Mouse (Mus musculus) thymus, adult 2 months (tissue): ENCODE measurements at regions not wholly inside any gene's neighbourhood (a gene's known extent, or its start where the extent isn't known, plus 50 kb on each side); places are given as distances from the start of the nearest gene placed in this dataset.
A peak's percentile ranks its signal among the peaks of the same experiment; 100 is the strongest.

Experiments
- DNase-seq: peaks from one replicate; pipeline ENCODE4 v3.0.0; 2021
- H3K27ac ChIP-seq: fragments of 200-500 bp; 2 replicates; pipeline ENCODE4 v1.5.1; 2012; ENCODE audit warnings: low read length, control low read depth; ENCODE audit not compliant: control insufficient read depth, insufficient read depth
- H3K27me3 ChIP-seq: fragments of 200-500 bp; 2 replicates; pipeline ENCODE4 v1.6.1; 2012; ENCODE audit warnings: mild to moderate bottlenecking, low read length, moderate library complexity, mixed read lengths; ENCODE audit not compliant: control insufficient read depth, insufficient read depth
- H3K36me3 ChIP-seq: fragments of 200-500 bp; 2 replicates; pipeline ENCODE4 v1.6.1; 2012; ENCODE audit warnings: mild to moderate bottlenecking, low read length, moderate library complexity; ENCODE audit not compliant: control insufficient read depth, insufficient read depth
- H3K4me1 ChIP-seq: fragments of 200-500 bp; replicated peaks from 2 replicates; pipeline ENCODE4 v1.6.1; 2012; ENCODE audit warnings: low read length; ENCODE audit not compliant: control insufficient read depth, insufficient read depth
- H3K4me3 ChIP-seq: fragments of 200-500 bp; 2 replicates; pipeline ENCODE4 v1.5.1; 2012; ENCODE audit warnings: mild to moderate bottlenecking, low read length, control low read depth, moderate library complexity; ENCODE audit not compliant: control insufficient read depth, insufficient read depth
- CTCF ChIP-seq: fragments of 200-500 bp; IDR thresholded peaks from 2 replicates; pipeline ENCODE4 v1.5.1; 2012; ENCODE audit warnings: mild to moderate bottlenecking, control low read depth, low read length, moderate library complexity, borderline replicate concordance; ENCODE audit not compliant: control insufficient read depth, poor library complexity, insufficient read depth; ENCODE audit errors: extremely low read depth
- POLR2A ChIP-seq: fragments of 200-500 bp; IDR thresholded peaks from 2 replicates; pipeline ENCODE4 v1.6.1; 2012; ENCODE audit warnings: mild to moderate bottlenecking, low read length, control low read depth, moderate library complexity; ENCODE audit not compliant: control insufficient read depth, poor library complexity, insufficient read depth; ENCODE audit errors: extremely low read depth
- WGBS: fragments of 180-500 bp; shearing (Covaris S2); methylation state at CpG from one replicate; pipeline ENCODE4 v1.1.7; 2018; 5-methylcytosine and 5-hydroxymethylcytosine counted together

DNA sequence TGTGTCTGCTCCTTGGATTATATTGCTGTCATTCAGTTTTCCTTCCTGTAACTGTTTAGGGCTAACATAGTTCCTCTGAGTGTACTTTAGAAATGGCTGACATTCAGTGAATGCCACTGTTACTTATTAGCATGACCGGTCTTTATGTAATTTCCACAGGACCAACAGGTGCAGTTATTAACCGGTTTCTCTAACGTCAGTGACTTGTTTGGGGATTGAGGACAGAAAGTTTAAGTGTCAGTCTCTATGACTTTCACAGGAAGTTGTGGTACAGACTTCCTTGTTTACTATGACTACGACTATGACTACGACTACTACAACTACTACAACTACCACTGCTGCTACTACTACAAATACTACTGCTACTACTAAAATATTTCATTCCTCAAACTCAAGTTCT lies 170.4 kb upstream of the Ptger4 start:
- Histone ChIP-seq H3K4me3 (no peak overlapping the region), H3K4me1 (no peaks in the 10 kb centered on the region), H3K27ac (no peak overlapping the region), H3K36me3 (no peaks in the 10 kb centered on the region), H3K27me3 (no peaks in the 10 kb centered on the region)
- DNase-seq, result no peak
- TF ChIP-seq CTCF, result no peak
- no peak for TF ChIP-seq POLR2A
- WGBS, result 24% methylated on average over 5 of the region's 5 CpGs

DNA sequence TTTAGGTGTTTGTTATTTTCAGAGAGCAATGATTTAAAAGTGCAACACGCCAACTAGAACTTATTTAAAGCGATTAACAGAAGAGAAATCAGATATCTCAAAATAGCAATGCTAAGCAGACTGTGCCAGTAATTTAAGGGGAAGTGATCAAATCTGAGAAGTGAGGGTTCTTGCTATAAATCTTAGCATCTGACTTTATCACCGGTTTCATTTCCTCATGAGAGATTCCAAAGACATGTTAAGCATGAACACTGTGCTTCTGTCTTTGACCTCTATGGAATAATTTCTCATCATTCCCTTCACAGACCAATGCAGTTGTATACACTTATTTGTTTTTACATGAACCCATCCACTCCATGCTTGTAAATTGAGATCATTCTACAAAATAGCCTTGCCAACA lies 172.0 kb upstream of the Ptger4 start:
- H3K27ac ChIP-seq, result no peak overlapping the region
- DNase-seq, result no peak
- H3K27me3 ChIP-seq, result no peaks in the 10 kb centered on the region
- no peak overlapping the region for H3K4me3 ChIP-seq
- 44% methylated on average over 3 of the region's 3 CpGs for WGBS
- no peaks in the 10 kb centered on the region for H3K4me1 ChIP-seq
- TF ChIP-seq CTCF (no peak), POLR2A (no peak)
- H3K36me3 ChIP-seq, result no peaks in the 10 kb centered on the region

DNA sequence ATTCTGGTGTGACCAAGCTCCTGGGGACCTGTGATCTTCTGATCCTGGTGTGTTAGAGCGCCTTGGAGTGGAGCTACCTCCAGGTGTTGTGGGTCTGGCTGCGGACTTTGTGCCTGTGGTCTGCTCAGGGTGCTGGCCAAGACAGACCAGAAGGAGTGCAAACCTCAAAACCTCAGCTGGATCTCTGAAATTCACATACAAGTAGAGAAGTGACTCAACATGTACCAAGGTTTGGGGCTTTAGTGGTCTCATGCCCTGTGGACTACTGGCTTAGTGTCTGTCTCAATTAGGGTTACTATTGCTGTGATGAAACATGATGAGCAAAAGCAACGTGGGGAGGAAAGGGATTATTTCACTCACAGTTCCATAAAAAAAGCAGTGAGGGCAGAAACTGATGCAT lies 182.7 kb upstream of the Ptger4 start:
- TF ChIP-seq CTCF (no peak), POLR2A (no peak)
- Histone ChIP-seq H3K4me3 (no peak overlapping the region), H3K27me3 (no peaks in the 10 kb centered on the region), H3K36me3 (no peaks in the 10 kb centered on the region), H3K27ac (no peak overlapping the region), H3K4me1 (no peaks in the 10 kb centered on the region)
- DNase-seq, result no peak
- WGBS, result 34% methylated on average over 3 of the region's 3 CpGs

GRCm38 (mm10) chr15:5427319-5428048 lies 183.5 kb upstream of the Ptger4 start:
- Histone ChIP-seq H3K4me1 (no peaks in the 10 kb centered on the region), H3K27me3 (no peaks in the 10 kb centered on the region), H3K27ac (no peak overlapping the region), H3K4me3 (no peak overlapping the region), H3K36me3 (no peaks in the 10 kb centered on the region)
- TF ChIP-seq CTCF (no peak), POLR2A (no peak)
- WGBS, result 97% methylated on average over 7 of the region's 7 CpGs
- DNase-seq, result no peak

DNA sequence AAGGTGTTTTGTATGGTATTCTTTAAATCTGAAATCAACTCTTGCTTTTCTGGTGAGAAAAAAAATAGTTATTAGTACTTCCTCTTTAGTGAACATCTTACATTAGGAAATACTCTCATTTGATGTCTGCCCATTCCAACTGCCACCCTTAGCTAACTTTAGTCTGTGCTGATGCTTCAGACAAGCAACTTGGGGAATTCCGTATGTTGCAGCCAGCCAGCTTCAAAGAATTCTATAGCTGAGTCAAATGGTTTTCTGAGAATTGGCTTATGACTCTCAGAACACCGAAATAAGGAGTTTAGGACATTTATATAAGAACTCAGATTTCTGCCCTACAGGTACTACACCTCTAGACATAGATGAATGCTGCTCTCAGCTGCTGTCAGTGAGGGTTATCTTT lies 188.0 kb upstream of the Ptger4 start:
- WGBS, result 82% methylated on average over 2 of the region's 2 CpGs
- Histone ChIP-seq H3K36me3 (no peaks in the 10 kb centered on the region), H3K27ac (no peak overlapping the region), H3K4me1 (no peaks in the 10 kb centered on the region), H3K4me3 (no peak overlapping the region), H3K27me3 (no peaks in the 10 kb centered on the region)
- no peak for TF ChIP-seq CTCF
- no peak for TF ChIP-seq POLR2A
- no peak for DNase-seq

DNA sequence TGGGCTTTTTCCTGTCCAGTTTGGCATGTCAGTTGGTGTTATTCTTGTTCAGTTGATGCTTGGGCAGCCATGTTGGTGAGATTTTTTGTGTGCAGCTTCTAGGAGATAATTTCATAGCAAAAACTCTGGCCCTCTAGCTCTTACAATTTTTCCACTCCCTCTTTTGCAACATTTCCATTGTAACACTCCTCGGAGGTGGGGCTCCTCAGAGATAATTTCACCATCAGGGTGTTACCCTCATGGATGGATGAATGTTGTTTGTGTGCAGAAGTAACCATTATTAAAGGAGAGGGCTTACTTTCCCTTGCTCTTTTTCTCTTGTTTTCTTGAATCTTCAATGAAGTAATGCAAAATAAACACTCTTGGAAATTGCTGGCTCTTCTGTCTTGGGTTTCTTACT lies 193.0 kb upstream of the Ptger4 start:
- no peak overlapping the region for H3K27ac ChIP-seq
- no peaks in the 10 kb centered on the region for H3K4me1 ChIP-seq
- no peak overlapping the region for H3K4me3 ChIP-seq
- no peak for DNase-seq
- no peaks in the 10 kb centered on the region for H3K27me3 ChIP-seq
- whole genome bisulfite sequencing, result 87% methylated on average over 1 of the region's 1 CpGs
- H3K36me3 ChIP-seq, result no peaks in the 10 kb centered on the region
- no peak for TF ChIP-seq POLR2A
- no peak for TF ChIP-seq CTCF

DNA sequence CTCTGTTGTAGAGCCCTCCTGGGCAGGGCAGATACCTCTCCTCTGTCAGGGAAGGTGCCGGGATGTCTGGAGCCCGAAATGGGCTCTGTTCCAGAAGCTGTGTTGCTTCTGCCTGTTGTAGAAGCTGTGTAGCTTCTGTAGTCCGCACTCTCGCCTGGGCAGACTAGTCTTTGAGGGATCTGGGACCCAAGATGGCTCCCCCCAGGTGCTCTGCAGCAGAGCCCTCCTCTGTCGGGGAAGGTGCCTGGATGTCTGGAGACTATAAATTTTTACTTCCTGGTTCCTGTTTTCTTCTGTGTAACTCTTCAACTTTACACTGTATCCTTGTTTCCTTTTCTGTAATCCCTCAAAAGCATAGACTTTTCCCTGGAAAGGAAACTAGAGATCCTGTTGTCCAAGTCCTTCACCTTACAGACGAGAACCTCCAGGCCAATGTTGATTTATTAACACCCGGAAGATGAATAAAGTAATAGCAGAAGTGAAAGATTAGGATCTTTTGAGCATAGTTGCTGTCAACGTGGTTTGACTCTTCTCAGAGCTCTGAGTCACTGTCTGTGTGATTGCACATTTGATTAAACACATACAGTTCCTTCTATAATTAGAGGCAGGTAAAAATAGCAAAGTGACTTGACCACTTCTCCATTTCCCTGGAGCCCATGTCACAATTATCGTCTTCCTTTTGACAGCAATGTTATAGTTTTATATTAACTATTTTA lies 202.2 kb upstream of the Ptger4 start:
- H3K4me3 ChIP-seq, result no peak overlapping the region
- DNase-seq, result no peak
- no peaks in the 10 kb centered on the region for H3K36me3 ChIP-seq
- TF ChIP-seq CTCF, result no peak
- no peak for TF ChIP-seq POLR2A
- 0 out of 2 replicates have a peak overlapping the region, but pooled peaks have one; percentile 3 for H3K27ac ChIP-seq
- 0 out of 2 replicates have a peak, but pooled peaks cover 3% of the 10 kb centered on the region for H3K4me1 ChIP-seq
- WGBS, result 50% methylated on average over 9 of the region's 9 CpGs
- H3K27me3 ChIP-seq, result no peaks in the 10 kb centered on the region
